Mouse (Mus musculus) G1E (cell line): Measurements from ENCODE around the gene Lrrc25.

Experiments used
- CTCF ChIP-seq: IDR thresholded peaks from 2 replicates; pipeline ENCODE4 v1.5.1; 2012; ENCODE audit warnings: low read depth, low read length, inconsistent platforms, mixed read lengths
- GATA1 ChIP-seq: IDR thresholded peaks from 2 replicates; pipeline ENCODE4 v1.6.1; 2012; ENCODE audit warnings: borderline replicate concordance, low read length, inconsistent platforms, mixed read lengths
- GATA2 ChIP-seq: IDR thresholded peaks from 2 replicates; pipeline ENCODE4 v1.6.1; 2012; ENCODE audit warnings: low read depth, low read length, inconsistent platforms, borderline replicate concordance
- POLR2AphosphoS5 ChIP-seq: IDR thresholded peaks from 2 replicates; pipeline ENCODE4 v1.6.1; 2012; ENCODE audit warnings: low read depth, low read length, inconsistent platforms; ENCODE audit not compliant: insufficient replicate concordance
- TAL1 ChIP-seq: conservative IDR thresholded peaks from 2 replicates; pipeline ENCODE4 v1.6.1; 2012; ENCODE audit warnings: low read depth, low read length, inconsistent platforms, mixed read lengths

DNA sequence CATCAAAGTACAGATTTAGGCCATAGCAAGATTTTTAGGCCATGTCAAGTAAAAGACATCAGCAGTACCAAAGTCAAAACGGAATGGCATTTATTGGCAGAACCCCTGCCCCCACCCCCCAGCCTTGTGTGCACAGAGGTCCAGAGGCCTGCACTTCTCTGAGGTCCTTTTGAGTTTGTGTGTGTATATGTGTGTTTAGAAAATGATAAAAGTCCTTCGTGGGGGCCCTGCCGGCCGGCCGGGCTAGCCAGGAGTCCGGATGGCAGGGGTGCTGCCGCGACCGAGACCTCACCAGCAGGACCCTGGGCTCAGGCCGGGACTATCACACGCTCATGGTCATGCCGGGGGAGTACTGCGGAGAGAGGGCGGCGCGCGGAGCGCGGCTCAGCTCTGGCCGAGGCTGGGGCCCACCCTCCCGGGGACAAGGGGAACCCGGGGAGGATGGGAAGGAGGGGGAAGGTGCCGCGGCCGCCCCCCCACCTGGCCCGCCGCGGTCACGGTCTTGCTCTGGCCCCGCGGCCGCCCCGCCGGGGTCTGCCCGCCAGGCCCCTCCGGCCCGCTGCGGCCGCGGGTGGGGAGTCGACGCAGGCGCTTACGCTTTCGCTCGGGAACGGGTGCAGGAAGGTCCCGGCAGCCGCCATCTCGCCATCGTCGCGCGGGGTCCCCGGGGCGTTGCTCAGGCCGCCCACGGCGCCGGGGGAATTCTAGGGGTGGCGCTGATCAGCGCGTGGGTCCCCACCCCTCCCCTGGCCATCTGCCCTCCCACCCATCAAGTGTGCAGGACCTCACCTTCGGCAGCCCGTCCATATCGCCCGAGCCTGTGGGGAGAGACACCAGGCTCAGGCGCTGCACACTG lies 18.3 kb upstream of the Lrrc25 start:
- TF ChIP-seq CTCF: no peak
- no peak for TF ChIP-seq TAL1
- no peak for TF ChIP-seq GATA1
- TF ChIP-seq POLR2AphosphoS5: no peak
- TF ChIP-seq GATA2: no peak
